Mouse (Mus musculus): ENCODE data around the gene Adamts8. TPM values are rescaled to one million over a fixed set of nuclear protein-coding genes. Genes with fewer than 3 reads are reported as not detected.

Adamts8 gene
- total and polyA plus RNA-seq, 3 experiments, result not detected

DNA sequence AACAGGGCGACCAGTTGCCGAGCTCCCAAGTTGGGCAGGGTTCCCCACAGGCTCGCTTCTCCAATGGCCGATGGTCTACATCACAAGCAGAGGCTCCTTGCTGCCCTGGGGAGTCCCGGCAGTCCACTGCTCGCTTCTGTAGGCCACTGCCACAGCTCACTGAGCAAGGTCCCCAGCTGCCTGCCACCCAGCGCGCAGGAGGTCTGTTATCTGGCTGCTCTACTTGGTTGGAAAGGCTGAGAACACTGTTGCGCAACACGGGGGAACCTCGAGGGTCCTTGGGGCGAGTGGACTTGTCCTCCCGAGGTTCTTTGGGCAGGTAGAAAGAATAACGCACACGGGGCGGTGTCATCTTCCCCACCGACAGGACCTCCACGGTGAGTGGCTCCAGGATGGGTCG, 40.2 kb upstream of the Adamts8 start:
- Histone ChIP-seq H3K27me3 (ENCODE audit: control insufficient read depth in 1 of 2, insufficient read depth in 2 of 2, low read length in 2 of 2) (no peaks in the 10 kb centered on the region), H3K9ac (ENCODE audit: control insufficient read depth, low read depth, low read length, poor library complexity, severe bottlenecking) (no peak overlapping the region), H3K36me3 (ENCODE audit: control insufficient read depth in 1 of 2, insufficient read depth in 2 of 2, low read length in 2 of 2) (no peaks in the 10 kb centered on the region), H3K4me3 (ENCODE audit: control insufficient read depth in 1 of 2, insufficient read depth in 1 of 2, low read depth in 2 of 2, low read length in 2 of 2) (no peak overlapping the region), H3K79me2 (ENCODE audit: control insufficient read depth, insufficient read depth, low read length, poor library complexity) (no peaks in the 10 kb centered on the region), H3K9me3 (replicated peaks; ENCODE audit: insufficient read depth, low read length) (no peaks in the 10 kb centered on the region), H3K27ac (ENCODE audit: control insufficient read depth, low read depth, low read length) (no peak overlapping the region), H3K4me1 (ENCODE audit: control insufficient read depth in 1 of 2, insufficient read depth in 2 of 2, low read length in 2 of 2) (no peaks in the 10 kb centered on the region)
- TF ChIP-seq RCOR1 (IDR thresholded peaks at IDR 0.05; ENCODE audit: low read depth, low read length) (no peak), CHD1 (IDR thresholded peaks at IDR 0.05; ENCODE audit: low read depth, low read length) (no peak), MAX (IDR thresholded peaks at IDR 0.05; ENCODE audit: low read length) (no peak), GABPA (IDR thresholded peaks at IDR 0.05; ENCODE audit: low read depth, low read length) (no peak), MYC (IDR thresholded peaks at IDR 0.05; ENCODE audit: low read depth, low read length) (no peak), RAD21 (IDR thresholded peaks at IDR 0.05; ENCODE audit: low read depth, low read length) (no peak), CTCF (IDR thresholded peaks at IDR 0.05 in 2 of 3, conservative IDR thresholded peaks at IDR 0.05 in 1 of 3; ENCODE audit: control insufficient read depth in 1 of 3, insufficient read depth in 1 of 3, low read depth in 2 of 3, low read length in 3 of 3, poor library complexity in 1 of 3, severe bottlenecking in 1 of 3) (no peak), MEF2A (IDR thresholded peaks at IDR 0.05; ENCODE audit: extremely low read depth, insufficient replicate concordance, low read depth, low read length, poor library complexity, severe bottlenecking) (no peak), USF2 (IDR thresholded peaks at IDR 0.05; ENCODE audit: borderline replicate concordance in 1 of 2, insufficient read depth in 1 of 2, low read depth in 1 of 2, low read length in 2 of 2) (no peak), JUND (IDR thresholded peaks at IDR 0.05; ENCODE audit: low read depth, low read length) (no peak), KAT2A (conservative IDR thresholded peaks at IDR 0.05; ENCODE audit: low read depth, low read length) (no peak), ETS1 (IDR thresholded peaks at IDR 0.05; ENCODE audit: low read depth, low read length) (no peak), GATA1 (IDR thresholded peaks at IDR 0.05; ENCODE audit: low read depth, low read length) (no peak), ZC3H11A (IDR thresholded peaks at IDR 0.05; ENCODE audit: low read depth, low read length) (no peak)
- no peak for DNase-seq (ENCODE audit: low read depth, low spot score)

DNA sequence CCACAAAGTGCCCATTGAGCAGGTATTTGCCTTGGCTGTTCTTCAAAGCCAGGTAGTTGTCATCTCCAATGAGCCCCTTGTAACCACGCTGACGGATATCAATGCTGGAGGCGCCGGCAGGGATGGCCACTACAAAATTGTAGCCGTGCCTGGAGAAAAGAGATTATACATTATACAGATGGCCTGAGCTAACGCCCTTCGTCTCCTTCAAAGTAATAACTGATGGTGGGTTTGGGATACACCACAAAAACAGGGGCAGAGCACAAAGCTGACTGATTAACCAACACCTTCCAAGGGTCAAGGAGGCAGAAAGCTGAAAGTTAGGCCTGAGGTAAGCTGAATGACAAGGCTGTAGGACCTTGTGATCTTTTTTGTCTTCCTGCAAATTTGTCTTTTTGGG, 39.7 kb upstream of the Adamts8 start:
- H3K4me3 ChIP-seq (ENCODE audit: control insufficient read depth in 1 of 2, insufficient read depth in 1 of 2, low read depth in 2 of 2, low read length in 2 of 2), result no peak overlapping the region
- H3K27me3 ChIP-seq (ENCODE audit: control insufficient read depth in 1 of 2, insufficient read depth in 2 of 2, low read length in 2 of 2), result no peaks in the 10 kb centered on the region
- H3K9me3 ChIP-seq (replicated peaks; ENCODE audit: insufficient read depth, low read length), result no peaks in the 10 kb centered on the region
- no peak overlapping the region for H3K27ac ChIP-seq (ENCODE audit: control insufficient read depth, low read depth, low read length)
- no peak for TF ChIP-seq MYC (IDR thresholded peaks at IDR 0.05; ENCODE audit: low read depth, low read length)
- no peak for TF ChIP-seq MXI1 (IDR thresholded peaks at IDR 0.05; ENCODE audit: low read depth, low read length)
- no peak for TF ChIP-seq ZKSCAN1 (IDR thresholded peaks at IDR 0.05; ENCODE audit: low read depth, low read length)
- TF ChIP-seq ELF1 (IDR thresholded peaks at IDR 0.05; ENCODE audit: low read depth, low read length), result no peak
- no peak for TF ChIP-seq POLR2A (IDR thresholded peaks at IDR 0.05; ENCODE audit: control insufficient read depth in 1 of 2, insufficient read depth in 1 of 2, low read depth in 1 of 2, low read length in 2 of 2, poor library complexity in 1 of 2)
- TF ChIP-seq CHD2 (IDR thresholded peaks at IDR 0.05; ENCODE audit: low read length), result no peak
- no peak for TF ChIP-seq ZC3H11A (IDR thresholded peaks at IDR 0.05; ENCODE audit: low read depth, low read length)
- no peak for TF ChIP-seq ZMIZ1 (IDR thresholded peaks at IDR 0.05; ENCODE audit: low read depth, low read length)
- TF ChIP-seq KAT2A (conservative IDR thresholded peaks at IDR 0.05; ENCODE audit: low read depth, low read length), result no peak
- H3K9ac ChIP-seq (ENCODE audit: control insufficient read depth, low read depth, low read length, poor library complexity, severe bottlenecking), result no peak overlapping the region
- DNase-seq (ENCODE audit: low read depth, low spot score), result no peak
- no peaks in the 10 kb centered on the region for H3K79me2 ChIP-seq (ENCODE audit: control insufficient read depth, insufficient read depth, low read length, poor library complexity)
- H3K36me3 ChIP-seq (ENCODE audit: control insufficient read depth in 1 of 2, insufficient read depth in 2 of 2, low read length in 2 of 2), result no peaks in the 10 kb centered on the region
- no peaks in the 10 kb centered on the region for H3K4me1 ChIP-seq (ENCODE audit: control insufficient read depth in 1 of 2, insufficient read depth in 2 of 2, low read length in 2 of 2)
